Mouse (Mus musculus) midbrain, embryonic 10.5 days (tissue): ENCODE results near the gene Dagla. TPM values are rescaled to one million over a fixed set of nuclear protein-coding genes. Genes with fewer than 3 reads are reported as not detected.

Experiments used
- DNase-seq: peaks from one replicate; pipeline ENCODE4 v3.0.0-alpha.2; 2017; ENCODE audit warnings: low spot score
- H3K27ac ChIP-seq: fragments of 300-500 bp; sonication (generic); replicated peaks from 2 replicates; pipeline ENCODE4 v1.5.1; 2016; ENCODE audit warnings: mild to moderate bottlenecking
- H3K27me3 ChIP-seq: fragments of 300-500 bp; sonication (generic); 2 replicates; pipeline ENCODE4 v1.6.1; 2016; ENCODE audit warnings: low read depth, mild to moderate bottlenecking; ENCODE audit not compliant: poor library complexity, severe bottlenecking
- H3K36me3 ChIP-seq: fragments of 300-500 bp; sonication (generic); 2 replicates; pipeline ENCODE4 v1.6.1; 2016; ENCODE audit warnings: mild to moderate bottlenecking, moderate library complexity
- H3K4me1 ChIP-seq: fragments of 300-500 bp; sonication (generic); 2 replicates; pipeline ENCODE4 v1.6.1; 2016
- H3K4me3 ChIP-seq: fragments of 300-500 bp; sonication (generic); 2 replicates; pipeline ENCODE4 v1.5.1; 2016; ENCODE audit warnings: mild to moderate bottlenecking, moderate library complexity
- H3K9me3 ChIP-seq: fragments of 300-500 bp; sonication (generic); replicated peaks from 2 replicates; pipeline ENCODE4 v1.6.1; 2016; ENCODE audit warnings: mild to moderate bottlenecking
- WGBS: fragments of 180-500 bp; shearing (Covaris S2); methylation state at CpG from one replicate; pipeline ENCODE4 v1.1.7; 2016; 5-methylcytosine and 5-hydroxymethylcytosine counted together
- polyA plus RNA-seq: library from polyadenylated mRNA; unstranded; fragments of >200 nt; fragmentation: Nextera tagmentation; extraction: Ambion mirVana; gene quantifications from 2 replicates; pipeline ENCODE4 v1.2.1, GENCODE M21; 2016

Gene Dagla
- polyA plus RNA-seq, 1 experiment from 2014 or later, result 1.8 TPM

- Histone ChIP-seq H3K9me3 (no peaks in the 10 kb centered on the region), H3K27ac (0 out of 2 replicates have a peak overlapping the region, but pooled peaks have one; percentile 33), H3K36me3 (peaks cover 84% of the 10 kb centered on the region), H3K4me1 (peaks cover 13% of the 10 kb centered on the region), H3K27me3 (no peaks in the 10 kb centered on the region), H3K4me3 (0 out of 2 replicates have a peak overlapping the region, but pooled peaks have one; percentile 4)
- WGBS, result 31% methylated on average over 3 of the region's 3 CpGs
- peak; percentile 82 for DNase-seq
Observed at GRCm38 (mm10) chr19:10198723-10199122, 106.0 kb downstream of the Dagla start.

GRCm38 (mm10) chr19:10198286-10198685 is 106.4 kb downstream of the Dagla start:
- Histone ChIP-seq H3K36me3 (peaks cover 88% of the 10 kb centered on the region), H3K27ac (0 out of 2 replicates have a peak overlapping the region, but pooled peaks have one; percentile 33)

GRCm38 (mm10) chr19:10197130-10197529 is 107.5 kb downstream of the Dagla start:
- Histone ChIP-seq H3K36me3 (peaks cover 99% of the 10 kb centered on the region), H3K27ac (no peak overlapping the region), H3K27me3 (no peaks in the 10 kb centered on the region), H3K4me1 (peaks cover 2% of the 10 kb centered on the region; the same call in 1 of the 2 replicates), H3K9me3 (no peaks in the 10 kb centered on the region), H3K4me3 (no peak overlapping the region; the same call in 1 of the 2 replicates)
- 92% methylated on average over 4 of the region's 4 CpGs for WGBS
- DNase-seq, result no peak

More at GRCm38 (mm10) chr19:10198286-10198685, 106.4 kb downstream of the Dagla start:
- WGBS, result 81% methylated on average over 2 of the region's 2 CpGs
- no peak for DNase-seq
- no peaks in the 10 kb centered on the region for H3K27me3 ChIP-seq
- peaks cover 12% of the 10 kb centered on the region for H3K4me1 ChIP-seq
- H3K9me3 ChIP-seq, result no peaks in the 10 kb centered on the region
- no peak overlapping the region for H3K4me3 ChIP-seq

Other genes starting within 250 kb of the Dagla start
- gene Fads2, start 203.1 kb downstream of the Dagla start, polyA plus RNA-seq, result 207 and 236 TPM in 2 replicates
- 171 and 192 TPM in 2 replicates for gene Fads1, start 122.0 kb downstream of the Dagla start, polyA plus RNA-seq
- 351 and 361 TPM in 2 replicates for gene Tmem258, start 100.9 kb downstream of the Dagla start, polyA plus RNA-seq
- gene Fen1, start 100.7 kb downstream of the Dagla start, polyA plus RNA-seq, result 165 and 188 TPM in 2 replicates
- gene Myrf, start 64.1 kb downstream of the Dagla start, polyA plus RNA-seq, result 2.1 and 2.2 TPM in 2 replicates
- 1.6 and 2.2 TPM in 2 replicates for gene Syt7, start 84.2 kb upstream of the Dagla start, polyA plus RNA-seq
- 0.70 and 1.4 TPM in 2 replicates for gene Lrrc10b, start 152.6 kb upstream of the Dagla start, polyA plus RNA-seq
- gene Ppp1r32, start 178.1 kb upstream of the Dagla start, polyA plus RNA-seq, result 0.39 and 0.47 TPM in 2 replicates
- gene Cpsf7, start 220.4 kb upstream of the Dagla start, polyA plus RNA-seq, result 57.9 and 63.2 TPM in 2 replicates
- gene Sdhaf2, start 221.3 kb upstream of the Dagla start, polyA plus RNA-seq, result 62.1 and 66.9 TPM in 2 replicates